In genomic region chr5:135879449-135880158, GRCm38 (mm10) we compare ENCODE assay signal across 8 mouse cellular contexts. TPM values are rescaled to one million over a fixed set of nuclear protein-coding genes. Genes with fewer than 3 reads are reported as not detected.
DNase-seq lines count a peak whose midpoint lies in the region; ATAC-seq and TF ChIP-seq lines count a peak whose summit lies in the region.
"Had no signal": no experiment of that assay in that cellular context is flagged by ENCODE, and none has a peak within 500 bp of the region (broad histone marks: within the 10 kb centered on the region; RNA-seq: fewer than 3 reads in every experiment).

No protein-coding gene starts in this region.

- H3K36me3 ChIP-seq in liver, adult 2 months (ENCODE audit: control insufficient read depth, insufficient read depth, low read length) = no peaks in the 10 kb centered on the region
- H3K36me3 ChIP-seq in liver, embryonic 12.5 days = no peaks in the 10 kb centered on the region
- H3K36me3 ChIP-seq in kidney, adult 2 months (ENCODE audit: control insufficient read depth, insufficient read depth, low read length) = no peaks in the 10 kb centered on the region

- no peak overlapping the region for H3K27ac ChIP-seq in liver, adult 2 months (replicated peaks; ENCODE audit: insufficient read depth, low read depth, low read length)
- H3K27ac ChIP-seq in liver, embryonic 12.5 days = no peak overlapping the region
- H3K27ac ChIP-seq in kidney, adult 2 months (ENCODE audit: insufficient read depth, low read depth, low read length) = peak overlapping the region; percentile 34
- H3K27ac ChIP-seq: macrophage had no signal

- H3K4me3 ChIP-seq in liver, adult 2 months (ENCODE audit: insufficient read depth, low read depth, low read length) = no peak overlapping the region
- no peak overlapping the region for H3K4me3 ChIP-seq in liver, embryonic 12.5 days
- no peak overlapping the region for H3K4me3 ChIP-seq in kidney, adult 2 months (ENCODE audit: insufficient read depth, low read depth, low read length)

- peak; percentile 79 for DNase-seq in liver, adult 2 months (ENCODE audit: extremely low read depth, low read depth, low spot score)
- DNase-seq in adrenal gland, postnatal 25 days = peak; percentile 84
- DNase-seq in gastrocnemius, postnatal 14 days = peak; percentile 88
- DNase-seq in kidney, adult 2 months = peak; percentile 87
- no peak for DNase-seq in spleen, postnatal 10 days (ENCODE audit: low spot score in 2 of 2)

- no peak for ATAC-seq in liver, embryonic 12.5 days
- peak; percentile 93 for ATAC-seq in megakaryocyte progenitor cell, adult 5-6 weeks (replicated peaks; ENCODE audit: poor library complexity)

- no peaks in the 10 kb centered on the region for H3K9me3 ChIP-seq in liver, embryonic 12.5 days (replicated peaks)

- no peak overlapping the region for H3K9ac ChIP-seq in liver, adult 2 months (ENCODE audit: low read depth, low read length)
- H3K9ac ChIP-seq in liver, embryonic 12.5 days = no peak overlapping the region

- H3K79me2 ChIP-seq in liver, adult 2 months (ENCODE audit: control insufficient read depth, insufficient read depth, low read length) = no peaks in the 10 kb centered on the region

- H3K27me3 ChIP-seq in liver, adult 2 months (ENCODE audit: control insufficient read depth, insufficient read depth, low read length) = no peaks in the 10 kb centered on the region
- H3K27me3 ChIP-seq in liver, embryonic 12.5 days (replicated peaks) = peaks cover 31% of the 10 kb centered on the region
- H3K27me3 ChIP-seq in kidney, adult 2 months (replicated peaks; ENCODE audit: control insufficient read depth, insufficient read depth, low read length) = no peaks in the 10 kb centered on the region

- intact Hi-C loops in gastrocnemius, postnatal 14 days (cut with DNase I; ENCODE audit: low total_unique reads) = no loop called here

- TF ChIP-seq POLR2A in liver, adult 2 months (IDR thresholded peaks at IDR 0.05; ENCODE audit: extremely low read depth, insufficient read depth, low read length) = no peak
- TF ChIP-seq POLR2A in kidney, adult 2 months (IDR thresholded peaks at IDR 0.05; ENCODE audit: low read depth, low read length) = no peak

- TF ChIP-seq CTCF in liver, adult 2 months (IDR thresholded peaks at IDR 0.05; ENCODE audit: low read depth, low read length) = no peak
- TF ChIP-seq CTCF in kidney, adult 2 months (conservative IDR thresholded peaks at IDR 0.05; ENCODE audit: insufficient read depth, insufficient read length, low read depth, low read length) = no peak

- H3K4me1 ChIP-seq in liver, adult 2 months (ENCODE audit: control insufficient read depth, insufficient read depth, low read length) = peaks cover 3% of the 10 kb centered on the region
- peaks cover 19% of the 10 kb centered on the region for H3K4me1 ChIP-seq in liver, embryonic 12.5 days
- peaks cover 3% of the 10 kb centered on the region; the same call in 1 of the 2 replicates for H3K4me1 ChIP-seq in kidney, adult 2 months (ENCODE audit: control insufficient read depth, insufficient read depth, low read length)

- H3K4me2 ChIP-seq in liver, embryonic 12.5 days = no peak overlapping the region

- WGBS in liver, adult 2 months = 36% methylated on average over 13 of the region's 13 CpGs
- WGBS in liver, embryonic 12.5 days (ENCODE audit: insufficient replicate concordance) = 58% methylated on average over 13 of the region's 13 CpGs
- 32% methylated on average over 13 of the region's 13 CpGs for WGBS in kidney, adult 2 months

RNA-seq across cellular contexts. Expression of gene Hspb1, which starts 8.1 kb away (rescaled TPM):
- 18.9 and 19.5 TPM in 2 replicates for total RNA-seq in liver, adult 2 months (2014; rRNA removed)
- polyA plus RNA-seq in liver, adult 2 months (2012; rRNA removed) = 10.9 and 24.3 TPM in 2 replicates
- polyA plus RNA-seq in liver, embryonic 12.5 days (2016; fragmentation: Nextera tagmentation; extraction: Ambion mirVana) = 7.4 TPM in 2 replicates
- 80.7 and 133 TPM in 2 replicates for total RNA-seq in adrenal gland, postnatal 25 days (2021)
- total RNA-seq in gastrocnemius, postnatal 14 days (2021) = 100 to 1,000 TPM; 257 to 459 TPM
- polyA plus RNA-seq in kidney, adult 2 months (2012; rRNA removed) = 77.2 and 77.8 TPM in 2 replicates
- total RNA-seq in megakaryocyte progenitor cell, adult 5-6 weeks (2015) = not detected in 2 replicates
- total RNA-seq in megakaryocyte progenitor cell, adult 5-6 weeks (2017) = not detected in 2 replicates

RNA-seq across cellular contexts. Expression of gene Ywhag, which starts 54.8 kb away (rescaled TPM):
- total RNA-seq in liver, adult 2 months (2014; rRNA removed) = 23.0 and 30.9 TPM in 2 replicates
- polyA plus RNA-seq in liver, adult 2 months (2012; rRNA removed) = 42.4 and 50.4 TPM in 2 replicates
- 121 and 128 TPM in 2 replicates for polyA plus RNA-seq in liver, embryonic 12.5 days (2016; fragmentation: Nextera tagmentation; extraction: Ambion mirVana)
- total RNA-seq in adrenal gland, postnatal 25 days (2021) = 477 and 524 TPM in 2 replicates
- 100 to 1,000 TPM; 305 to 325 TPM for total RNA-seq in gastrocnemius, postnatal 14 days (2021)
- 47.9 and 57.1 TPM in 2 replicates for polyA plus RNA-seq in kidney, adult 2 months (2012; rRNA removed)
- total RNA-seq in megakaryocyte progenitor cell, adult 5-6 weeks (2015) = 124 and 130 TPM in 2 replicates
- 87.4 and 88.3 TPM in 2 replicates for total RNA-seq in megakaryocyte progenitor cell, adult 5-6 weeks (2017)

Comparison
In these comparisons a context has a peak if more than half of its experiments do, and no peak if none do; other contexts are left out.
1. DNase-seq: peak in liver, adult 2 months (single experiment), adrenal gland, postnatal 25 days (single experiment), gastrocnemius, postnatal 14 days (single experiment) and kidney, adult 2 months (single experiment); none in spleen, postnatal 10 days (0 of 2).
2. RNA of gene Hspb1, which starts 8.1 kb away (total RNA-seq): 257 to 459 TPM in gastrocnemius, postnatal 14 days, 80.7 to 133 TPM in adrenal gland, postnatal 25 days and 18.9 to 19.5 TPM in liver, adult 2 months; not detected in megakaryocyte progenitor cell, adult 5-6 weeks; every median in the first group is over 10 times any median in the second.